Mouse (Mus musculus): ENCODE results near the gene Bag5. TPM values are rescaled to one million over a fixed set of nuclear protein-coding genes. Genes with fewer than 3 reads are reported as not detected.

Bag5 gene
- polyA plus RNA-seq (2015; fragmentation: Nextera tagmentation; extraction: Ambion mirVana), result 65.3 and 65.7 TPM in 2 replicates

DNA sequence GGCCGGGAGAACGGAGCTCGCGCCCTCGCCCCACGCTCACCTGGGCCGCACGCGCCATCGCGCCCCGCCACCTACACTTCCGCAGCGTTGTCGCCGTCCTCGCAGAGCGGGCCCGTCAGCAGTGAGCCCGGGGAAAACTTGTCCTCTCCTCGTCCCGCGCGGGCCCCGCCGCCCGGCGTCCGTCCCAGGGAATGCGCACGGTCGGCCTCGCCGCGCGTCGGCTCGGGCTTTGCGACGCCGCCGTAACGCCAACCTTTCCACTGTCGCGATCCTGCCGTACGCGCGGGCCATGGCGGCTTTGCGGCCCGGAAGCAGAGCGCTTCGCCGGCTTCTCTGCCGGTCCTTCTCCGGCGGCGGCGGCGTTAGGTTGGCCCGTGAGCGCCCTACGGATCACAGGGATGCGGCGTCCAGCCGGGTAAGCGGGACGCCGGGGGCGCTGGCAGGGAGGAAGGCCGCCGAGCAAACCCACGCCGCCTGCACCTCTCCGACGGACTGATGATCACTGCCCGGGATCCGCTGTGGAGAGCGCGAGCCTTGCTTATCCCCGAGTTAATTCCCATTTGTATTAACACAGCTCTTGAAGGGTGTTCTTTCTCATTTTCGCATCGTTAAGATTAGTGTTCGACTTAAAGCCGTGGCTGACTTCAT, at the start of gene Bag5, which contains the start of gene Apopt1:
TSS of gene Bag5 (minus strand) at position 254 of the 648 bp plus-strand sequence.
TSS of gene Apopt1 (plus strand) at position 258 of the 648 bp plus-strand sequence.
- Histone ChIP-seq H3K9ac (ENCODE audit: low read depth, low read length) (peak within 1 kb of the TSS; percentile 93), H3K9me3 (ENCODE audit: control insufficient read depth, low read length) (no peaks in the 10 kb centered on the region), H3K27ac (ENCODE audit: low read depth, low read length) (peak within 1 kb of the TSS; percentile 85), H3K4me1 (ENCODE audit: control insufficient read depth, insufficient read depth, low read depth, low read length) (peaks cover 18% of the 10 kb centered on the region), H3K4me2 (ENCODE audit: low read length) (peak within 1 kb of the TSS; percentile 79), H3K36me3 (ENCODE audit: control insufficient read depth, insufficient read depth, low read length) (peaks cover 18% of the 10 kb centered on the region), H3K27me3 (replicated peaks; ENCODE audit: control insufficient read depth, insufficient read depth, low read length) (no peaks in the 10 kb centered on the region), H3K4me3 (ENCODE audit: low read length) (peak within 1 kb of the TSS; percentile 98)
- WGBS, result under 1% methylated on average over 56 of the region's 86 CpGs
- ATAC-seq, result peak; percentile 95

DNA sequence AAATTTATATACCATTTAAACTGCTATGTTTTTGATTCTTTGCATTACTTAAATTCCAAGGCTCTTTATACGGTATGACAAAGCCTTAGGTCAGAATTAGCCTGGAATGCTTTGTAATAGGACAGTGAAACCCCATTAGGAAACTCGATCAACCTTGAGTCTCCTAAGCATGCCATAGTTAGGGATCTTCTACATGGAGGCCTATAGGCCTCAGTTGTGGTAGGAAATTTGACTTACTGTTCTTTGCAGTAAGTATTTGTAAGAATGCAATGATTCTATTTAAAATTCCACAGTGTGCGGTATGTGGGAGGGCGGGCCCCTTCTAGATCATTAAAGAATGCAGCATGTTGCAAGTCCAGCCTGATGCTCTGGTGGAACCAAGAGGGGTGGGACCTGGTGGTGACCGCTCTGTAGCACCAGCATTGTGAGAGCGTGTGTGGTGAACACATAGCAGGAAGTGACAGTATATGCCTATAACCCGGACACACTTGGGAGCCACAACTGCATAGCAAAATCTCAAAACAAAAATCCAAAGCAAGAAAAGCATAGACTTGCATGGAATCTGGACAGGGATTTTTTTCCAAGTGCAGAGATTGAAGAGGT, 47.4 kb upstream of the Bag5 start:
- H3K9me3 ChIP-seq (ENCODE audit: control insufficient read depth, low read length), result no peaks in the 10 kb centered on the region
- no peak for ATAC-seq
- no peaks in the 10 kb centered on the region for H3K27me3 ChIP-seq (replicated peaks; ENCODE audit: control insufficient read depth, insufficient read depth, low read length)
- peak overlapping the region; percentile 99 for H3K9ac ChIP-seq (ENCODE audit: low read depth, low read length)
- no peak overlapping the region for H3K27ac ChIP-seq (ENCODE audit: low read depth, low read length)
- H3K36me3 ChIP-seq (ENCODE audit: control insufficient read depth, insufficient read depth, low read length), result no peaks in the 10 kb centered on the region
- H3K4me1 ChIP-seq (ENCODE audit: control insufficient read depth, insufficient read depth, low read depth, low read length), result peaks cover 31% of the 10 kb centered on the region
- H3K4me3 ChIP-seq (ENCODE audit: low read length), result peak overlapping the region; percentile 91
- H3K4me2 ChIP-seq (ENCODE audit: low read length), result peak overlapping the region; percentile 99
- WGBS, result 56% methylated on average over 7 of the region's 7 CpGs

GRCm38 (mm10) chr12:111759176-111760061, 46.4 kb upstream of the Bag5 start:
- Histone ChIP-seq H3K9me3 (ENCODE audit: control insufficient read depth, low read length) (no peaks in the 10 kb centered on the region), H3K4me2 (ENCODE audit: low read length) (peak overlapping the region; percentile 99), H3K9ac (ENCODE audit: low read depth, low read length) (peak overlapping the region; percentile 99), H3K27ac (ENCODE audit: low read depth, low read length) (peak overlapping the region; percentile 98), H3K4me3 (ENCODE audit: low read length) (peak overlapping the region; percentile 91), H3K36me3 (ENCODE audit: control insufficient read depth, insufficient read depth, low read length) (no peaks in the 10 kb centered on the region), H3K4me1 (ENCODE audit: control insufficient read depth, insufficient read depth, low read depth, low read length) (peaks cover 31% of the 10 kb centered on the region), H3K27me3 (replicated peaks; ENCODE audit: control insufficient read depth, insufficient read depth, low read length) (no peaks in the 10 kb centered on the region)
- WGBS, result under 1% methylated on average over 35 of the region's 35 CpGs
- ATAC-seq, result peak; percentile 58

DNA sequence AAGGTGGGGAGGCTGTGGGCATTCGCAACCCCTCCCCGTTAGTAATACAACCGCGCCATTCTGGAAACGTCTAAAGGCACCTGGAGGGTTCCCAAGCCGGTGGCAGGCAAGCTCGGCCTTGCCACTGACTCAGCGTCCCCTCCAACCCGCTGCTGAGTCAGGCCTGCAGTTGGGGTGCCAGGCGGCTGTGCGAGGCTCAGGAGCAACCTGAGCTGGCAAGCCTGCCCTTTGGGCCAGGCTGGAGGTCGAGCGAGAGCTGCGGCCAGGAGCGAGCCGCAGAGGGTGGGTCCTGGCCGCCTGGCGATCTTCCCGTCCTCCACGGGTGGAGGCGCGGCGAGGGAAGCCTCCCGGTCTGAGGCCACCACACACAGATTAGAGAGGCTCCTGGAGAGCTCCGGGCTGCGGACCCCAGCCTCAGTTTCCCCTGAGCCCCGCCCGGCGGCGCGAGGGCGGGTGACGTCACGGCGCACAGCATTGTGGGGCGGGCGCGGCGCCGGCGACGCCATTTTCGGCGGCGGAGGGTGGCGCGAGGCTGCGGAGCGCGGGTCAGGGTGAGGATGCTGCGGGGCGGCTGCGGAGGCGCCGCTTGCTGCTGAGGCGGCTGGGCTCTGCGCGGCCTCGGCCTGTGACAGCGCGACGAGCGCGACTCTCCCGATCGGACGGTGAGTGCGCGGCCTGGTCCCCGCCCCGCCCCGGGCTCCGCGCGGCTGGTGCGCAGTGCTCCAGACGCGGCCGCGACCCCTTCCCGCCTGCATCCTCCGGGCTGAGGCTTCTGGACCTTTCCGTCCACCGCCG, 45.5 kb upstream of the Bag5 start, which contains the start of gene Klc1:
TSS of gene Klc1 (plus strand) at position 469 of the 795 bp plus-strand sequence.
- peaks cover 31% of the 10 kb centered on the region for H3K4me1 ChIP-seq (ENCODE audit: control insufficient read depth, insufficient read depth, low read depth, low read length)
- peak within 1 kb of the TSS; percentile 98 for H3K27ac ChIP-seq (ENCODE audit: low read depth, low read length)
- peak within 1 kb of the TSS; percentile 99 for H3K4me2 ChIP-seq (ENCODE audit: low read length)
- H3K36me3 ChIP-seq (ENCODE audit: control insufficient read depth, insufficient read depth, low read length), result no peaks in the 10 kb centered on the region
- under 1% methylated on average over 66 of the region's 85 CpGs for WGBS
- H3K9ac ChIP-seq (ENCODE audit: low read depth, low read length), result peak within 1 kb of the TSS; percentile 99
- H3K4me3 ChIP-seq (ENCODE audit: low read length), result peak within 1 kb of the TSS; percentile 91
- no peaks in the 10 kb centered on the region for H3K9me3 ChIP-seq (ENCODE audit: control insufficient read depth, low read length)
- H3K27me3 ChIP-seq (replicated peaks; ENCODE audit: control insufficient read depth, insufficient read depth, low read length), result no peaks in the 10 kb centered on the region
- peak; percentile 82 for ATAC-seq

DNA sequence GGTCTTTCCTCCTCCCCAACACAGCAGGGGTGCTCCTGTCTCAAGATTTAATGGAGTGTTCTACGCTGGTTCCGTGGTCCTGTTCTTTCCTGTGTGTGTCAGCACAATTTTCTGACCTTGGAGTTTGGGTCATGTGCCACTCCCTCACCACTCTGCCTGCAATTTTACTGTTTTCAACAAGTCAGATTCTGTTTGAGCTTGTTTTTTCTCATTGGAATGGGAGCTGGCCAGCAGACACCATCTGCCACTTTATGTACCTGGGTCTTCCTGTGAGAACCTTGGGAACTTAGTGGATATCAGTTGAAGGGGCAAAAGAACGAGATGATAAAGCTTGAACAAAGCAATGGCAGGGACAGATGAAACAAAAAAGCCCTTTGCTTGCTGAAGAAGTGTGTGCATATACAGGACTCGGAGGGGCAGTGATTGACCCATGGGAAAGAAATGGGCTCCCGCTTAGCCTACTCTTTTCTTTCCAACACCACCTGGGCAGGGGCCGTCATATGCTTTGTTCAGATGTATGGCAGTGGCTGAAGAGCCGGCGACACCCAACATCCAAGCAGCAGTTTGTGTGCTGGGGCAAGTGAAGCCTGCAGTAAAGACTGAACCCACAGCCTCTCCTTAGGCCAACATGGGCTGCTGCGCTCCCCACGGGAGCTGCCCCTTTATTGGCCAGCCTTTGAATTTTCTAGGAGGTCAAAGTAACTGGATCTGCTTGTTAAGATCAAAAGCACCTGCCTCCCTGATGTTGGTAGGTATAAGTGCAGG, 44.7 kb upstream of the Bag5 start:
- Histone ChIP-seq H3K4me3 (ENCODE audit: low read length) (peak overlapping the region; percentile 91), H3K4me2 (ENCODE audit: low read length) (peak overlapping the region; percentile 99), H3K36me3 (ENCODE audit: control insufficient read depth, insufficient read depth, low read length) (no peaks in the 10 kb centered on the region), H3K9ac (ENCODE audit: low read depth, low read length) (peak overlapping the region; percentile 99), H3K27ac (ENCODE audit: low read depth, low read length) (peak overlapping the region; percentile 98), H3K4me1 (ENCODE audit: control insufficient read depth, insufficient read depth, low read depth, low read length) (peaks cover 31% of the 10 kb centered on the region), H3K9me3 (ENCODE audit: control insufficient read depth, low read length) (no peaks in the 10 kb centered on the region), H3K27me3 (replicated peaks; ENCODE audit: control insufficient read depth, insufficient read depth, low read length) (no peaks in the 10 kb centered on the region)
- no peak for ATAC-seq
- 44% methylated on average over 10 of the region's 10 CpGs for WGBS

GRCm38 (mm10) chr12:111756698-111757082, 43.6 kb upstream of the Bag5 start:
- 48% methylated on average over 5 of the region's 5 CpGs for WGBS
- no peak overlapping the region for H3K4me2 ChIP-seq (ENCODE audit: low read length)
- H3K4me1 ChIP-seq (ENCODE audit: control insufficient read depth, insufficient read depth, low read depth, low read length), result peaks cover 25% of the 10 kb centered on the region
- no peaks in the 10 kb centered on the region for H3K27me3 ChIP-seq (replicated peaks; ENCODE audit: control insufficient read depth, insufficient read depth, low read length)
- no peaks in the 10 kb centered on the region for H3K9me3 ChIP-seq (ENCODE audit: control insufficient read depth, low read length)
- H3K9ac ChIP-seq (ENCODE audit: low read depth, low read length), result no peak overlapping the region
- no peaks in the 10 kb centered on the region for H3K36me3 ChIP-seq (ENCODE audit: control insufficient read depth, insufficient read depth, low read length)
- H3K4me3 ChIP-seq (ENCODE audit: low read length), result no peak overlapping the region
- H3K27ac ChIP-seq (ENCODE audit: low read depth, low read length), result no peak overlapping the region
- ATAC-seq, result no peak

DNA sequence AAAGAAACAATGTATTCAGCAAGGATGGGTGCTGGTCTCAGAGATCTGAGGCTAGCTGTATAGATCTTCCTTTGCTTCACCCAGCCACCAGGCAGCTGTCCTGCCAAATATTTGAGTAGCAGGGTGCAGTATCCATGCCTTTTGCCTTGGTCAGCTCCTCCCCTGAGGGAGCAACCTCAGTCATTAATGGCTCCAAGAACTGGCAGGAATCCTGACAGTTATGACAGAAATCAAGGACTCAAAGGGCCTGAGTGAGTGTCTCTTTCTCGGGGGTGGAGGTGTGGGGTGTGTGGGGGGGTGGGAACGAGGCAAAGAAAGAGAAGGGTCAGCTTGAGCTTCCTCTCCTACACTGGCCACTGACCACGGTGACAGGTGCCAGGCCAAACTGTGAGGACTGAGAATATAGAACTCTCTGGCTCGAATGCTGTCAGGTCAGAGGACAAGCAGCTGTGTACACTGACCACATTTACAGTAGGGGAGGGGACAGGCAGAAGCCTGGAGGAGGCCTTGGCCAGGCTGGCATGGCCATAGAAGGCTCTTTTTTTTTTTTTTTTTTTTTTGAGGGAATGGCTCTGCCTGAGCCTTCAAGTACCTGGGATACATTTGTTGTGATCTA, 43.1 kb upstream of the Bag5 start:
- Histone ChIP-seq H3K9me3 (ENCODE audit: control insufficient read depth, low read length) (no peaks in the 10 kb centered on the region), H3K36me3 (ENCODE audit: control insufficient read depth, insufficient read depth, low read length) (no peaks in the 10 kb centered on the region), H3K4me2 (ENCODE audit: low read length) (no peak overlapping the region), H3K4me1 (ENCODE audit: control insufficient read depth, insufficient read depth, low read depth, low read length) (peaks cover 20% of the 10 kb centered on the region), H3K9ac (ENCODE audit: low read depth, low read length) (no peak overlapping the region), H3K27me3 (replicated peaks; ENCODE audit: control insufficient read depth, insufficient read depth, low read length) (no peaks in the 10 kb centered on the region), H3K27ac (ENCODE audit: low read depth, low read length) (no peak overlapping the region), H3K4me3 (ENCODE audit: low read length) (no peak overlapping the region)
- WGBS, result 59% methylated on average over 4 of the region's 4 CpGs
- no peak for ATAC-seq

- Histone ChIP-seq H3K27me3 (replicated peaks; ENCODE audit: control insufficient read depth, insufficient read depth, low read length) (no peaks in the 10 kb centered on the region), H3K9me3 (ENCODE audit: control insufficient read depth, low read length) (no peaks in the 10 kb centered on the region), H3K9ac (ENCODE audit: low read depth, low read length) (no peak overlapping the region), H3K27ac (ENCODE audit: low read depth, low read length) (no peak overlapping the region), H3K4me2 (ENCODE audit: low read length) (no peak overlapping the region), H3K4me3 (ENCODE audit: low read length) (no peak overlapping the region), H3K36me3 (ENCODE audit: control insufficient read depth, insufficient read depth, low read length) (no peaks in the 10 kb centered on the region), H3K4me1 (ENCODE audit: control insufficient read depth, insufficient read depth, low read depth, low read length) (peaks cover 12% of the 10 kb centered on the region)
- WGBS, result 78% methylated on average over 2 of the region's 2 CpGs
- ATAC-seq, result no peak
These were observed 42.2 kb upstream of the Bag5 start for GRCm38 (mm10) chr12:111755231-111755630.

Data from hindbrain, embryonic 16.5 days (tissue).